Mouse (Mus musculus) monocyte, adult 5-6 weeks (primary cell): ENCODE measurements around the gene Ankrd44. TPM values are rescaled to one million over a fixed set of nuclear protein-coding genes. Genes with fewer than 3 reads are reported as not detected.

Experiments
- ATAC-seq: fragments of 153-309, 156-312 bp; replicated peaks from 2 replicates; pipeline ENCODE4 v1.8.0; 2017; ENCODE audit warnings: mild to moderate bottlenecking; ENCODE audit not compliant: low TSS enrichment, insufficient number of reproducible peaks, severe bottlenecking, poor library complexity, low FRiP score
- total RNA-seq: library from RNA; stranded (forward); fragments of 200-1000, 200-491, 200-594 nt; gene quantifications from 3 replicates; pipeline ENCODE4 v1.2.3, GENCODE M21; 2017

Ankrd44 gene
- total RNA-seq, 1 experiment from 2014 or later = 321 TPM

DNA sequence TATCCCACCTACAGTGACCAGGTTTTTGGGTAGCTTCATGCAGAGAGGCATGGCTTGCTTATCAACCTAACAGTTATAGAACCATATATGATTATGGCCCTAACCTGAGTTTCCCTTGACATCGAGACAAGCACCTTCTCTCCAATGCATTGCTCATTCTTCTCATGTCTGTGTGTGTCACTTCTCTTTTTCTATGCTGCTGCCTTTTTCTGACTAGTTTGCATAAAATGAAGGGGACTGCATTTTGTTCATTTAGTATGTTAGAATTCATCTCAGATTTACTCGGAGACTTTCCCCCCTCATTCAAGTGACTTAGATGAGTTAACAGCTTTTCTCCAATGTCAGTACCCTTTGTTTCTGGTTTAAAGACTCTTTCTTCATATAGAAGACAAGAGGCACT is 288.8 kb downstream of the Ankrd44 start:
- ATAC-seq = no peak

DNA sequence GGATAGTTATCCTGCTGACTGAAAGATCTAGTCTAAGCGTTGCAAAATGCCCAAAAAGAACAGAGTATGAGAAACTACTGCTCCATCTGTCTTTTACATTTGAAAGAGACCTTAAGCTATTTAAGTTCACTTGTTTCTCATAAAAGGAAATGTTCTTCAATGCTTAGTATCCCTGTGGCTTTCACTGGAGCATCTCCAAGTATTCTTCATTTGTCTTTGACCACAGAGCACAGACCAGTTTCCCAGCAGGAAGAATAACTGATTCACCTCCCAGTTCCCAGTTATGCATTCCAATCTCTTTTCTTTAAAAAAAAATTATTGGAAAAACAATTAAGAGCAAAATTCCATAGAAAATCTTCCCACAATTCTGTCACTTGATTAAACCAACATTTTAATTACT is 297.1 kb downstream of the Ankrd44 start:
- ATAC-seq = no peak

DNA sequence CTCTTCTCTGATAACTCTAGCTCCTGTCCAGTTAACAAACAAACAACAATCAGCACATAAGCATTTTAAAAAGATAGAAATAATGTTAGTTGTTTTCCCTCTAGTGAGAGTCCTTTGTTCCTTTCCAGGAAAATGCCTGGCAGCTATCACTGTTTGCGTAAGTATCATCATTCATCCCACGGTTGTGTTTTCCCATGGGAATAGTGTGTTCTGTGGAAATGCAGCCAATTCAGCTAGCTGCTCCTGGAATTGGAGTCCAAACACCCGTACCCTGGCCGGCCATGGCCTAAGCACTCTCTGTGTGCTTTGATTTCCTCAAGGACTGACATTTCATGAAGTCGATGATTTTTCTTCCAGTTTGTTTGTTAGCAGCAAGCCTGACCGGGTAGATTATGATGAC is 311.2 kb downstream of the Ankrd44 start:
- no peak for ATAC-seq

DNA sequence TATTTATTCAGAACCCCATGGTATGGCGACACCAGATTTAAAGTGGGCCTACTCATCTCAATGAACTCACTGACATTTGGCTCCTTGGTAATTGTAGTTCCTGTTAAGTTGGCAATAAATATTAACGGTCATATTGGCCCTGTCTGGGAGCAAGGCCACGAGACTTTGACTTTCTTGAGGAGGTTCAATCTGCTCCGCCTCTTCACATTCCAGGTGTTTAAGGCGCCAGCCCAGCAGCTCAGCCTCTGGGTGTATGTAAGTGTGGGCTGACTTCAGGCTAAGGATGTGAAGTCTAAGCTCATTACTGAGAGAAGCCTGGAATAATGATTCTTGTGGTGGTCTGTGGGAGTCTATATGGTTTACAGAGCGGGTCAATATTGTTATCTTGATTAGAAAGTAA is 313.8 kb downstream of the Ankrd44 start:
- ATAC-seq = no peak

DNA sequence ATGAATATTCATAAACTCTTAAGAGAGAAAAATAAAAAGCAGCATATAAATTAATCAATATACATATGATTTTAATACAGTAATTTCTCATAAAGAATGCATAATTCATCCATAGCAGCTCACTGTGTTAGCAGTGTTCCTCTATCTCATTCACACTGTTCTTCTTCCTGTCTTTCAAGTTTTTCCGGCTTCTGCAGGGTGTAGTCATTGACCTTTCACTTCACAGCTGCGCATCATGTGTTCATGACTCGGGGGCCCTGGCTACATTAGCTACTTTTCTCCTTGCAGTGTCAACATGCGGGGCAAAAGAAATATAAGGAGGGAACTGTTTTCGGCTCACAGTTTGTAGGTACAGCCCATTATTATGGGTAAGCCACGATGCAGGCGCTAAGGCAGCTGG is 314.3 kb downstream of the Ankrd44 start:
- no peak for ATAC-seq

DNA sequence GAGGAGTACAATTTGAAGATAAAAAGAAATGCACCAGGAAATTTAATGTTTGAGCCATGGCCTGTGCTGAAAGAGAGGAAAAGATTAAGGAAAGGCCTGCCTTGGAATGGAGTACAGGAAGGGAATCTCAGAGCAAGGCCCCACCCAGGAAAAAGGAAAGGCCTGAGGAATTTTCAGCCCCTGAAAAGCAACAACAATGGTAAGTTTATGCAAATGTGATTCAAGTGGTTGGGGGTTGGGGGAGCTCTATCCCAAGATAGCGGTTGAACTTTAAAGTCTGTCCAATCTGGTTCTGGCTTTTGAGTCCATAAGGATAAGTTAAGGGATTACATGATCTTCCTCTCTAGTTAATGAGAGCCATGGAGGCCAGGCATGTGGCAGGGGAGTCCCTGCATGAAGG is 319.3 kb downstream of the Ankrd44 start:
- ATAC-seq = no peak

DNA sequence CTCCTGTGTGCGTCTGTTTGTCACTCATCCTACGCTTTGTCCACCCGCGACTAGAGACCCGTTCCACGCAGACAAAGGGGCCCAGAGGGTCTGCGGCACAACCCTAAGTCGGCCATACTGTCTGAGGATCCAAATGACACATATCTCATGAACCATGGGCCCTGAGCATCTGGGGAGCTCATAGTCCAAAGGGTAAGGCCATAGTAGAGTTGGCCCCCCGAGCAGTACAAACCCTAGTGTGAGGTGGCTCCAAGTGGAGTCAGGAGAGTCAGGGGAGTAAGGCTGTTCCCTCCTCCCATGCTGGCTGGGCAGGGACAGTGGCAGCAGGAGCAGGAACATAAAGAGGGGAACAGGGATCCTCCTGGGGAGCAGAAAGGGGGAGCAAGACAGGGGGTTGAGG is 324.5 kb downstream of the Ankrd44 start:
- no peak for ATAC-seq

DNA sequence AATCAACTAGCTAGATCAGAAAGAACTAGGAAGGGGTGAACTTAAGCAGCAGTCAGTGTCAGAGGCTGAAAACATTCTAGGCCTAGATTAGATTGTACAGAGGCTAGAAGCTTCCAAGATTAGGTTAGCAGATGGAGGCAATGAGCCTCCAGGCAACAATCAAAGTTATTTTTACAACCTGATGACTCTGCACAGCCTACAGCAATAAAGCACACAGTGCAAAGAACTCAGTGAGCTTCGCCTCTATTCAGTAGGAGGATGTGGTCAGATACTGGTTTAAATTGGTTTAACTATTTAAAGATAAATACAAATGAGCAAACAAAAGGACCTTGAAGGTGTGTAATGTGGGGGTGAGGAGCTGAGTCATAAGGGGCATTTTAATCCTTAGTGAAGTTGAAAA is 325.9 kb downstream of the Ankrd44 start:
- ATAC-seq = no peak

DNA sequence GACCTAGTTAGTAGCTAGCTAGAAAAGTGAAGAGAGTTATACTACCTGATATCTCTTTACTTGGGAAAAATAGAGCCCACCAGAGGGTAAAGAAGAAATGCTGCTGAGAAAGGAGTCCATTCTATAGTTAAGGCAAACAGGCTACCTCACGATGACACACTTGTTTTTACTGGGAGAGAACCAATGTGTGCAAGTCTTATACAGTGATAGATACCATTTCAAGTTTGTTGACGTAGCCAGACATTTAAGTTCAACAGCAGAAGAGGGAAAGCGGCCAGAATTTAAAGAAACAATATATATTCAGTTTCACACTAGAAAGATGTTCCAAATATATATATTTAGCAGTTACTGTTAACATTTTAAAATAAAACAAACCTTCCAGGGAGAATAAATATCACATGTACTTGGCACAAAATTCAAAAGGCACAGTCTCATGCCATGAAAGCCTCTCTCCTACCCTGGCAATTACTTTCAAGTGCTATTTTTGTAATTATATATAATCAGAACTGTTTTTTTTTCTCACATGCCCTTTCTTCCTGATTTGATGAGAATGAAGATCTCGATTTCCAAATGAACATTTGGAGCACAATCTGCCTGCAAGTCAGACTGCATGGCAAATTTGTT is 328.5 kb downstream of the Ankrd44 start:
- no peak for ATAC-seq

DNA sequence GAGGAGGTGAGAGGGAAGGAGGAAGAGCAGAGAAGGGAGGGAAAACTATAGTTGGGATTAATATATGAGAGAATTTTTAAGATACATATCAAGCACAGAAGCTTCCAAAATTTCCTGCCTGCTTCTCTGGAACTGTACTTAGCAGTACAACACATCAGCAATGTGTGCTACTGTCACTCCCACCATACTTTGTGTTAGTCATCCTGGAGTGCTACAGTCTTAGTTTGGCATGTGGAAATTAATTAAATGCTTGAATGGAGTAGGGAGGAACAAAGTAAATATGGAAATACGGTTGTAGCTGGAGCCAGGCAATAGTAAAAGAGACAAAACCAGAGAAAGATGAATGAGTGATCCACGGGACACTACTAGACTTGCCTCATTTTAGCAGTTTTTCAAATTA is 330.0 kb downstream of the Ankrd44 start:
- no peak for ATAC-seq

Other genes with a start within 250 kb of the Ankrd44 start
- 708 to 966 TPM (median 956 TPM) in 3 replicates for gene Sf3b1, start 101.1 kb upstream of the Ankrd44 start, total RNA-seq
- 71.7 to 116 TPM (median 73.4 TPM) in 3 replicates for gene Coq10b, start 126.4 kb upstream of the Ankrd44 start, total RNA-seq
- gene Hspe1, start 161.7 kb upstream of the Ankrd44 start, total RNA-seq = 100 to 218 TPM (median 129 TPM) in 3 replicates
- gene Hspd1, start 161.9 kb upstream of the Ankrd44 start, total RNA-seq = 128 to 155 TPM (median 141 TPM) in 3 replicates
- gene Mob4, start 204.8 kb upstream of the Ankrd44 start, total RNA-seq = 68.1 to 119 TPM (median 87.3 TPM) in 3 replicates